Mouse (Mus musculus): Measurements from ENCODE around the gene Defb48. TPM values are rescaled to one million over a fixed set of nuclear protein-coding genes. Genes with fewer than 3 reads are reported as not detected.

The Defb48 gene
- not detected in 2 replicates for total RNA-seq (2012; rRNA removed)

DNA sequence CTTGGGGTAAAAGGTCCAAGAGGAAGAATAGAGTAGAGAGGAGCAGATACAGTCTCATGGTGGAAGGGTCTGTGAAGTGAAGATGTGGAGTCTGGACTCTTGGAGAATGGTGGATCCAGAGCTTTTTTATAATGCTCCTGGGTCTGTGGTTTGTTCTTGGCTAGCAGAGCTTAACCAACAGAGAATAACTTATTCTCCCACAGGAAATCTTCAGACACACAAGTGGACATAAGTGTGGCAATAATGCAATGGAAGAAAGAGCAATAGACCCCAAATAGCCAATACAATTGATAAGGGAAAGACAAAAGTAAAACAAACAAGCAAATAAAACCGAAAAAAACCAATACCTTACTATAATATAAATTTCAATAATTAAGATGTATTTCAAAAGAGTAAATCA lies at the start of gene Defb48:
Gene Defb48, minus strand, starts transcription at position 101 of the 400 bp plus-strand sequence.
- in situ Hi-C loops (cut with MboI; ENCODE audit: low sequenced_read_pairs in 2 of 2, unreplicated experiment in 2 of 2), result no loop called here
- H3K9me3 ChIP-seq (ENCODE audit: control insufficient read depth, insufficient read depth, low read depth, low read length), result no peaks in the 10 kb centered on the region
- H3K36me3 ChIP-seq (ENCODE audit: control insufficient read depth, insufficient read depth, low read length, poor library complexity, severe bottlenecking), result no peaks in the 10 kb centered on the region
- no peak within 1 kb of the TSS for H3K9ac ChIP-seq (ENCODE audit: insufficient read depth, low read depth, low read length, poor library complexity, severe bottlenecking)
- no peak for DNase-seq (ENCODE audit: low read depth, low spot score)
- no peak within 1 kb of the TSS for H3K4me3 ChIP-seq (ENCODE audit: insufficient read depth in 1 of 2, low read depth in 1 of 2, low read length in 2 of 2, poor library complexity in 1 of 2, severe bottlenecking in 1 of 2)
- no peak within 1 kb of the TSS for H3K27ac ChIP-seq (ENCODE audit: insufficient read depth, low read depth, low read length, poor library complexity, severe bottlenecking)
- H3K4me1 ChIP-seq (ENCODE audit: control insufficient read depth in 2 of 2, insufficient read depth in 2 of 2, low read length in 2 of 2, poor library complexity in 1 of 2), result no peaks in the 10 kb centered on the region
- TF ChIP-seq ZC3H11A (IDR thresholded peaks at IDR 0.05; ENCODE audit: borderline replicate concordance, low read depth, low read length), result no peak

- Histone ChIP-seq H3K36me3 (ENCODE audit: control insufficient read depth, insufficient read depth, low read length, poor library complexity, severe bottlenecking) (no peaks in the 10 kb centered on the region), H3K27ac (ENCODE audit: insufficient read depth, low read depth, low read length, poor library complexity, severe bottlenecking) (no peak overlapping the region), H3K9me3 (ENCODE audit: control insufficient read depth, insufficient read depth, low read depth, low read length) (no peaks in the 10 kb centered on the region), H3K4me3 (ENCODE audit: insufficient read depth in 1 of 2, low read depth in 1 of 2, low read length in 2 of 2, poor library complexity in 1 of 2, severe bottlenecking in 1 of 2) (no peak overlapping the region), H3K4me1 (ENCODE audit: control insufficient read depth in 2 of 2, insufficient read depth in 2 of 2, low read length in 2 of 2, poor library complexity in 1 of 2) (0 out of 4 replicates have a peak, but pooled peaks cover 0 to 2% of the 10 kb centered on the region in 2 experiments), H3K9ac (ENCODE audit: insufficient read depth, low read depth, low read length, poor library complexity, severe bottlenecking) (no peak overlapping the region)
- in situ Hi-C loops (cut with MboI; ENCODE audit: low sequenced_read_pairs in 2 of 2, unreplicated experiment in 2 of 2), result no loop called here
- TF ChIP-seq ZNF384 (IDR thresholded peaks at IDR 0.05; ENCODE audit: low read depth, low read length) (no peak), CHD2 (IDR thresholded peaks at IDR 0.05; ENCODE audit: low read depth, low read length) (no peak), MAFK (IDR thresholded peaks at IDR 0.05; ENCODE audit: insufficient read depth, low read depth, low read length) (no peak), ZC3H11A (IDR thresholded peaks at IDR 0.05; ENCODE audit: borderline replicate concordance, low read depth, low read length) (no peak), HCFC1 (IDR thresholded peaks at IDR 0.05; ENCODE audit: borderline replicate concordance, insufficient read depth, low read length) (no peak)
- DNase-seq (ENCODE audit: low read depth, low spot score), result no peak
Measured at GRCm38 (mm10) chr14:63020524-63021156, 36.3 kb upstream of the Defb48 start.

- in situ Hi-C loops (cut with MboI; ENCODE audit: low sequenced_read_pairs in 2 of 2, unreplicated experiment in 2 of 2), result no loop called here
- Histone ChIP-seq H3K36me3 (ENCODE audit: control insufficient read depth, insufficient read depth, low read length, poor library complexity, severe bottlenecking) (no peaks in the 10 kb centered on the region), H3K4me3 (ENCODE audit: insufficient read depth in 1 of 2, low read depth in 1 of 2, low read length in 2 of 2, poor library complexity in 1 of 2, severe bottlenecking in 1 of 2) (no peak overlapping the region), H3K9me3 (ENCODE audit: control insufficient read depth, insufficient read depth, low read depth, low read length) (no peaks in the 10 kb centered on the region), H3K9ac (ENCODE audit: insufficient read depth, low read depth, low read length, poor library complexity, severe bottlenecking) (no peak overlapping the region), H3K27ac (ENCODE audit: insufficient read depth, low read depth, low read length, poor library complexity, severe bottlenecking) (no peak overlapping the region), H3K4me1 (ENCODE audit: control insufficient read depth in 2 of 2, insufficient read depth in 2 of 2, low read length in 2 of 2, poor library complexity in 1 of 2) (no peaks in the 10 kb centered on the region)
- TF ChIP-seq ZNF384 (IDR thresholded peaks at IDR 0.05; ENCODE audit: low read depth, low read length) (no peak), HCFC1 (IDR thresholded peaks at IDR 0.05; ENCODE audit: borderline replicate concordance, insufficient read depth, low read length) (no peak), CHD2 (IDR thresholded peaks at IDR 0.05; ENCODE audit: low read depth, low read length) (no peak), MAFK (IDR thresholded peaks at IDR 0.05; ENCODE audit: insufficient read depth, low read depth, low read length) (no peak)
- DNase-seq (ENCODE audit: low read depth, low spot score), result no peak
Measured at GRCm38 (mm10) chr14:63014667-63015066, 30.4 kb upstream of the Defb48 start.

DNA sequence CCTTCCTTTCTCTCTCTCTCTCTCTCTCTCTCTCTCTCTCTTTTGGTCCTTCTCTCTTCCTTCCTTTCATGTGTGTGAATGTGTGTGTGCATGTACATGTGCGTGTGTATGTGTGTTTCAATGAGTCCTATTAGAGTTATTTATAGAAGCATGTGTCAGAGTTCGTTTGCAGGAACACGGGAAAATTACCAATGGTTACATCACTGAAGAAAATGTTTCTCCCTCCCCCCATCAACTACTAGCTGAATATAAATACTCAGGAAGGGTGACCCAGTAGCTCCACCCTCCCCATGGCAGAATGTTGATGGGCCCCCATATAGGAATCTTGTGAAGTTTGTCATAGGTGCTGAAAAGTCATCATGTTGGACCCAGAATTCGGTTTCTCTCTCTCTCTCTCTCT lies 28.8 kb upstream of the Defb48 start:
- Histone ChIP-seq H3K27ac (ENCODE audit: insufficient read depth, low read depth, low read length, poor library complexity, severe bottlenecking) (no peak overlapping the region), H3K36me3 (ENCODE audit: control insufficient read depth, insufficient read depth, low read length, poor library complexity, severe bottlenecking) (no peaks in the 10 kb centered on the region), H3K9me3 (ENCODE audit: control insufficient read depth, insufficient read depth, low read depth, low read length) (no peaks in the 10 kb centered on the region), H3K9ac (ENCODE audit: insufficient read depth, low read depth, low read length, poor library complexity, severe bottlenecking) (no peak overlapping the region), H3K4me3 (ENCODE audit: insufficient read depth in 1 of 2, low read depth in 1 of 2, low read length in 2 of 2, poor library complexity in 1 of 2, severe bottlenecking in 1 of 2) (no peak overlapping the region), H3K4me1 (ENCODE audit: control insufficient read depth in 2 of 2, insufficient read depth in 2 of 2, low read length in 2 of 2, poor library complexity in 1 of 2) (no peaks in the 10 kb centered on the region)
- TF ChIP-seq CHD2 (IDR thresholded peaks at IDR 0.05; ENCODE audit: low read depth, low read length) (no peak), ZNF384 (IDR thresholded peaks at IDR 0.05; ENCODE audit: low read depth, low read length) (no peak)
- no peak for DNase-seq (ENCODE audit: low read depth, low spot score)
- in situ Hi-C loops (cut with MboI; ENCODE audit: low sequenced_read_pairs in 2 of 2, unreplicated experiment in 2 of 2), result no loop called here

GRCm38 (mm10) chr14:63011471-63011870 lies 27.2 kb upstream of the Defb48 start, which contains the start of gene Defb43:
Gene Defb43 (plus strand): TSS chr14:63011771.
- DNase-seq (ENCODE audit: low read depth, low spot score), result no peak
- H3K4me1 ChIP-seq (ENCODE audit: control insufficient read depth in 2 of 2, insufficient read depth in 2 of 2, low read length in 2 of 2, poor library complexity in 1 of 2), result no peaks in the 10 kb centered on the region
- H3K4me3 ChIP-seq (ENCODE audit: insufficient read depth in 1 of 2, low read depth in 1 of 2, low read length in 2 of 2, poor library complexity in 1 of 2, severe bottlenecking in 1 of 2), result no peak within 1 kb of the TSS
- H3K27ac ChIP-seq (ENCODE audit: insufficient read depth, low read depth, low read length, poor library complexity, severe bottlenecking), result no peak within 1 kb of the TSS
- in situ Hi-C loops (cut with MboI; ENCODE audit: low sequenced_read_pairs in 2 of 2, unreplicated experiment in 2 of 2), result no loop called here
- H3K36me3 ChIP-seq (ENCODE audit: control insufficient read depth, insufficient read depth, low read length, poor library complexity, severe bottlenecking), result no peaks in the 10 kb centered on the region
- H3K9ac ChIP-seq (ENCODE audit: insufficient read depth, low read depth, low read length, poor library complexity, severe bottlenecking), result no peak within 1 kb of the TSS
- no peak for TF ChIP-seq ZC3H11A (IDR thresholded peaks at IDR 0.05; ENCODE audit: borderline replicate concordance, low read depth, low read length)
- TF ChIP-seq MAFK (IDR thresholded peaks at IDR 0.05; ENCODE audit: insufficient read depth, low read depth, low read length), result no peak
- no peak for TF ChIP-seq ZNF384 (IDR thresholded peaks at IDR 0.05; ENCODE audit: low read depth, low read length)
- no peak for TF ChIP-seq HCFC1 (IDR thresholded peaks at IDR 0.05; ENCODE audit: borderline replicate concordance, insufficient read depth, low read length)
- H3K9me3 ChIP-seq (ENCODE audit: control insufficient read depth, insufficient read depth, low read depth, low read length), result no peaks in the 10 kb centered on the region

Measured in ES-E14 (cell line).